Mouse (Mus musculus) brain, embryonic 14.5 days (tissue): Measurements from ENCODE around the gene Pde4d.

Experiments
- CTCF ChIP-seq: fragments of 200-500 bp; IDR thresholded peaks from 2 replicates; pipeline ENCODE4 v1.5.1; 2012; ENCODE audit warnings: inconsistent platforms, mild to moderate bottlenecking, moderate library complexity, borderline replicate concordance; ENCODE audit not compliant: insufficient read depth, insufficient read length; ENCODE audit errors: extremely low read depth
- POLR2A ChIP-seq: fragments of 200-500 bp; IDR thresholded peaks from 2 replicates; pipeline ENCODE4 v1.6.1; 2012; ENCODE audit warnings: mild to moderate bottlenecking, inconsistent platforms, borderline replicate concordance; ENCODE audit not compliant: poor library complexity, insufficient read depth, insufficient read length, severe bottlenecking; ENCODE audit errors: extremely low read depth

DNA sequence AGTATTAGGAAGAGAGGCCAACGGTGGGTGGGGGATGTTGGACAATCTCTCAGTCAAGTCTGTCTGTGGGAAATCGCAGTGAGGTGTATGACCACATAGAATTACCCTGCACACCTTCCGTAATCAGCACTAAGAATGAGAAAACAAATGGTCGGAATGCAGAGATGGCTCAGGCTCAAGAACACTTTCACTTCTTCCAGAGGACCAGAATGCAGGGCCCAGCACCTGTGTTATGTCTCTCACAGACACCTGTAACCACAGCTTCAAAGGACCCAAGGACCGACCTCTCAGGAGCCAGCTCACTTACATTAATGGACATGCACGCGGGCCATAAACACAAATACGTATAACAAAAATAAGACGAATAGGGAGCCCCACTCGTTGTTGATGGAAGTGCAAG, 1467.8 kb downstream of the Pde4d start:
- TF ChIP-seq CTCF (no peak), POLR2A (no peak)
